Mouse (Mus musculus) right cerebral cortex, adult 18-20 months (tissue): ENCODE measurements around the gene Sox9.

Experiments used
- DNase-seq: peaks from one replicate; pipeline ENCODE4 v3.0.0; 2022; ENCODE audit warnings: mixed read lengths

Gene Sox9

GRCm38 (mm10) chr11:112801189-112801818 is 19.3 kb downstream of the Sox9 start:
- no peak for DNase-seq

GRCm38 (mm10) chr11:112807838-112808506 is 25.9 kb downstream of the Sox9 start:
- peak; percentile 11 for DNase-seq

GRCm38 (mm10) chr11:112810447-112811151 is 28.6 kb downstream of the Sox9 start:
- DNase-seq: peak; percentile 19

- peak; percentile 66 for DNase-seq
Observed at GRCm38 (mm10) chr11:112811152-112811871, 29.3 kb downstream of the Sox9 start.

GRCm38 (mm10) chr11:112817829-112818650 is 36.0 kb downstream of the Sox9 start:
- DNase-seq: no peak

- no peak for DNase-seq
Observed at GRCm38 (mm10) chr11:112818651-112819270, 36.7 kb downstream of the Sox9 start.

GRCm38 (mm10) chr11:112821536-112821935 is 39.5 kb downstream of the Sox9 start:
- no peak for DNase-seq

- no peak for DNase-seq
Observed at GRCm38 (mm10) chr11:112824146-112824545, 42.1 kb downstream of the Sox9 start.

- no peak for DNase-seq
Observed at GRCm38 (mm10) chr11:112826193-112827043, 44.4 kb downstream of the Sox9 start.

GRCm38 (mm10) chr11:112827044-112827347 is 45.0 kb downstream of the Sox9 start:
- DNase-seq: no peak

- DNase-seq: no peak
Observed at GRCm38 (mm10) chr11:112828553-112829287, 46.7 kb downstream of the Sox9 start.

GRCm38 (mm10) chr11:112834245-112835005 is 52.4 kb downstream of the Sox9 start:
- DNase-seq: peak; percentile 11

- DNase-seq: no peak
Observed at GRCm38 (mm10) chr11:112835468-112836092, 53.6 kb downstream of the Sox9 start.
